Mouse (Mus musculus) activated CD4-positive, CD25-positive, alpha-beta regulatory T cell, adult 4 months (primary cell): ENCODE measurements around the gene Cacnb4. TPM values are rescaled to one million over a fixed set of nuclear protein-coding genes. Genes with fewer than 3 reads are reported as not detected.

Experiments used
- ATAC-seq: one replicate; pipeline ENCODE4 v1.8.0; 2017
- polyA plus RNA-seq, 2 experiments: library from polyadenylated mRNA; unstranded; fragments of 100-300 nt; shearing (Covaris generic); gene quantifications; one replicate each; pipeline ENCODE4 v1.2.1; 2017

The Cacnb4 gene
- polyA plus RNA-seq, 2 experiments from 2014 or later, result 0.20 to 0.30 TPM

GRCm38 (mm10) chr2:52603935-52604650 lies 72.5 kb downstream of the Cacnb4 start:
- no peak for ATAC-seq

- no peak for ATAC-seq
Observed at GRCm38 (mm10) chr2:52603421-52603820, 73.2 kb downstream of the Cacnb4 start.

GRCm38 (mm10) chr2:52602921-52603320 lies 73.7 kb downstream of the Cacnb4 start:
- ATAC-seq, result no peak

GRCm38 (mm10) chr2:52602228-52602627 lies 74.4 kb downstream of the Cacnb4 start:
- ATAC-seq, result no peak

GRCm38 (mm10) chr2:52597511-52597910 lies 79.1 kb downstream of the Cacnb4 start:
- ATAC-seq, result peak; percentile 63

- ATAC-seq, result no peak
Observed at GRCm38 (mm10) chr2:52593814-52594213, 82.8 kb downstream of the Cacnb4 start.

- no peak for ATAC-seq
Observed at GRCm38 (mm10) chr2:52593260-52593659, 83.4 kb downstream of the Cacnb4 start.

GRCm38 (mm10) chr2:52590970-52591347 lies 85.7 kb downstream of the Cacnb4 start:
- peak; percentile 72 for ATAC-seq

- ATAC-seq, result no peak
Observed at GRCm38 (mm10) chr2:52590340-52590969, 86.2 kb downstream of the Cacnb4 start.

- ATAC-seq, result no peak
Observed at GRCm38 (mm10) chr2:52589514-52589913, 87.1 kb downstream of the Cacnb4 start.

GRCm38 (mm10) chr2:52585384-52585783 lies 91.2 kb downstream of the Cacnb4 start:
- no peak for ATAC-seq

GRCm38 (mm10) chr2:52581132-52581781 lies 95.4 kb downstream of the Cacnb4 start:
- no peak for ATAC-seq

GRCm38 (mm10) chr2:52580697-52581096 lies 95.9 kb downstream of the Cacnb4 start:
- no peak for ATAC-seq

- ATAC-seq, result no peak
Observed at GRCm38 (mm10) chr2:52578846-52579245, 97.8 kb downstream of the Cacnb4 start.

- no peak for ATAC-seq
Observed at GRCm38 (mm10) chr2:52577700-52578099, 98.9 kb downstream of the Cacnb4 start.

GRCm38 (mm10) chr2:52576546-52576945 lies 100.1 kb downstream of the Cacnb4 start:
- no peak for ATAC-seq

GRCm38 (mm10) chr2:52575637-52576175 lies 100.9 kb downstream of the Cacnb4 start:
- no peak for ATAC-seq

GRCm38 (mm10) chr2:52574929-52575328 lies 101.7 kb downstream of the Cacnb4 start:
- ATAC-seq, result no peak

- no peak for ATAC-seq
Observed at GRCm38 (mm10) chr2:52572221-52572620, 104.4 kb downstream of the Cacnb4 start.

- ATAC-seq, result peak; percentile 92
Observed at GRCm38 (mm10) chr2:52571339-52571968, 105.2 kb downstream of the Cacnb4 start.

- no peak for ATAC-seq
Observed at GRCm38 (mm10) chr2:52570781-52571180, 105.8 kb downstream of the Cacnb4 start.

- ATAC-seq, result peak; percentile 52
Observed at GRCm38 (mm10) chr2:52570171-52570570, 106.5 kb downstream of the Cacnb4 start.

- ATAC-seq, result no peak
Observed at GRCm38 (mm10) chr2:52568131-52568530, 108.5 kb downstream of the Cacnb4 start.
